Mouse (Mus musculus): ENCODE measurements at regions not wholly inside any gene's neighbourhood (a gene's known extent, or its start where the extent isn't known, plus 50 kb on each side); places are given as distances from the start of the nearest gene placed in this dataset.

DNA sequence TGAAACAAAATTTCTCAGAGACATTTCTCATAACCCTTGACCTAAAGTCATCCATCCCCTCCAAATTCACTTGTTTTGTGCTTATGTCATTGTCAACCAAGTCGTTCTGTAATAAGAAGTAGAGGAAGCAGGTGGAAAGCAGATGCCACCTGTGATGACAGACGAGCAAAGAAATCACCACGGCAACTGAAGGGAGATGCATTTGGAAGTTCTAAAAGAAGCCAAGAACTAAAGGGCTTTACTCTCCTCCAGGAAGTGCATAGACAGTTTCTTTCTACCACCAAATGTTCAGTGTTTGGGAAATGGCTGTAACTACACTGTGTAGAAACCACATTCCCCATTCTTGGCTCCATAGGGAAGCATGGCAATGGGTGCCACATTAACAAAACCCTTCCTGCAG lies 317.4 kb downstream of the Gm10184 start:
- no peak overlapping the region for H3K4me3 ChIP-seq (ENCODE audit: low read depth, low read length)
- H3K4me2 ChIP-seq (ENCODE audit: low read depth, low read length): no peak overlapping the region
- H3K27me3 ChIP-seq (ENCODE audit: control insufficient read depth, insufficient read depth, low read length): no peaks in the 10 kb centered on the region
- no peaks in the 10 kb centered on the region for H3K36me3 ChIP-seq (ENCODE audit: control insufficient read depth, insufficient read depth, low read length)
- WGBS: 81% methylated on average over 3 of the region's 3 CpGs
- no peak for ATAC-seq (ENCODE audit: low read depth)
- H3K9ac ChIP-seq (replicated peaks; ENCODE audit: low read depth, low read length): no peak overlapping the region
- no peaks in the 10 kb centered on the region for H3K9me3 ChIP-seq (ENCODE audit: control insufficient read depth, low read length)
- no peak overlapping the region for H3K27ac ChIP-seq (ENCODE audit: low read depth, low read length)
- H3K4me1 ChIP-seq (ENCODE audit: control insufficient read depth, insufficient read depth, low read length): no peaks in the 10 kb centered on the region

DNA sequence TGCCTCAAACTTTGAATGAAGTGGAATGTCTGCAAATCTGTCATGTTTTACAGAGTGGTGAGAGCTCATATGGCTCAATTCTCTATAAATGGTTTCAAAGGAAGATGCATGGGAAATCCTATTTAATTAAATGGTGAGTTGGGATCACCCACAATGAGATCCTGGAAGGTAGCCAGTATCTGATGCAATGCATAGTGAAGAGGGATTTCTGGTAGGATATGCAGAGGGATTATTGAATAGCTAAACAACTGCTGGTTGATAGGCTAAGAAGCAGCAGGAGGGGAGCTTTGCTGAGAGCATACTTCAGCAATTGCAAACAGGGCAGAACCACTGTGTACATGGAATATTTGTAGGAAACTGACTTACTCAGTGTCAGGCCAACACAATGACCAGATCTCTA lies 350.7 kb downstream of the Gm10184 start:
- no peak overlapping the region for H3K9ac ChIP-seq (replicated peaks; ENCODE audit: low read depth, low read length)
- no peaks in the 10 kb centered on the region for H3K36me3 ChIP-seq (ENCODE audit: control insufficient read depth, insufficient read depth, low read length)
- no peaks in the 10 kb centered on the region for H3K27me3 ChIP-seq (ENCODE audit: control insufficient read depth, insufficient read depth, low read length)
- H3K27ac ChIP-seq (ENCODE audit: low read depth, low read length): no peak overlapping the region
- H3K9me3 ChIP-seq (ENCODE audit: control insufficient read depth, low read length): no peaks in the 10 kb centered on the region
- ATAC-seq (ENCODE audit: low read depth): peak; percentile 65
- H3K4me3 ChIP-seq (ENCODE audit: low read depth, low read length): no peak overlapping the region
- no peaks in the 10 kb centered on the region for H3K4me1 ChIP-seq (ENCODE audit: control insufficient read depth, insufficient read depth, low read length)
- H3K4me2 ChIP-seq (ENCODE audit: low read depth, low read length): no peak overlapping the region

DNA sequence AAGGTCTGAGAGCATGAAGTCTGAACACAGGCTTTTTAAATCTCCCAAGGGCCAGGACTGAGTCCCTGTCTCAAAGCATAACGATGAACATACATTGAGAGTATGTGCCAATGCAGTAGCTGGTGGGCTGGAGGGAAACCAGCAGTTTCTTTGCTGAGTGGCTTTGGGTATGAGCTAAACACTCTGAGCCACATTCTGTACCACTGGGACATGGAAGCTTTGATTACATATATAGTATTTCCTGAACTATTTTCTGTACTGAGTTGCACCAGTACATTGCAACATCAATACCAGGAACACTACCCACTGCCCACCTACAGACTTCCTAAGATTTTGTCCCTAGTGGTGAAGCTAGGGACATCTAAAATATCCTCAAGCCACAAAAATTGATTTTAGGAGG lies 354.3 kb upstream of the Fshr start:
- H3K4me3 ChIP-seq (ENCODE audit: low read depth, low read length): no peak overlapping the region
- H3K27ac ChIP-seq (ENCODE audit: low read depth, low read length): no peak overlapping the region
- no peaks in the 10 kb centered on the region for H3K36me3 ChIP-seq (ENCODE audit: control insufficient read depth, insufficient read depth, low read length)
- 63% methylated on average over 1 of the region's 1 CpGs for WGBS
- peaks cover 3% of the 10 kb centered on the region; the same call in 1 of the 2 replicates for H3K4me1 ChIP-seq (ENCODE audit: control insufficient read depth, insufficient read depth, low read length)
- no peaks in the 10 kb centered on the region for H3K27me3 ChIP-seq (ENCODE audit: control insufficient read depth, insufficient read depth, low read length)
- H3K4me2 ChIP-seq (ENCODE audit: low read depth, low read length): no peak overlapping the region
- H3K9ac ChIP-seq (replicated peaks; ENCODE audit: low read depth, low read length): no peak overlapping the region
- no peaks in the 10 kb centered on the region for H3K9me3 ChIP-seq (ENCODE audit: control insufficient read depth, low read length)
- no peak for ATAC-seq (ENCODE audit: low read depth)

DNA sequence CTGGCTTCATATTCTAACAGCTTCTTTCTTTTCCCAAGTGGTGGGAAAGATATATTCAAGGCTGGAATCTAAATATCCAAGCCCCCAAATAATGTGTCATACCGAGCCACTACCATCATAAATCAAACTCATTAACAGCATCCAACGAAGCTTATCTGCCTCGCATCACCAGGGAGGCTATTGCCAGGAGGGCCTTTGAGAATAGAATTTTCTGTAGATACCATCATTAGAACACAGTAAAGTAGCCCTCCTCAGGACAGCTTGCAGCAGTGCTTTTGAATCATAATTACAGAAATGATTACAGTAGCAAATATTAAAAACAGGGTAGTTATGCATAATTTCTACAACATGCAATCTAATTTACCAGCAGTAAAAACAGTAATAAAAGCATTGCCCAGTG lies 353.1 kb upstream of the Fshr start:
- Histone ChIP-seq H3K4me2 (ENCODE audit: low read depth, low read length) (no peak overlapping the region), H3K4me1 (ENCODE audit: control insufficient read depth, insufficient read depth, low read length) (peaks cover 3% of the 10 kb centered on the region; the same call in 1 of the 2 replicates), H3K27ac (ENCODE audit: low read depth, low read length) (no peak overlapping the region), H3K9ac (replicated peaks; ENCODE audit: low read depth, low read length) (no peak overlapping the region), H3K4me3 (ENCODE audit: low read depth, low read length) (no peak overlapping the region), H3K36me3 (ENCODE audit: control insufficient read depth, insufficient read depth, low read length) (no peaks in the 10 kb centered on the region), H3K9me3 (ENCODE audit: control insufficient read depth, low read length) (no peaks in the 10 kb centered on the region), H3K27me3 (ENCODE audit: control insufficient read depth, insufficient read depth, low read length) (no peaks in the 10 kb centered on the region)
- WGBS: 23% methylated on average over 3 of the region's 3 CpGs
- peak; percentile 80 for ATAC-seq (ENCODE audit: low read depth)

DNA sequence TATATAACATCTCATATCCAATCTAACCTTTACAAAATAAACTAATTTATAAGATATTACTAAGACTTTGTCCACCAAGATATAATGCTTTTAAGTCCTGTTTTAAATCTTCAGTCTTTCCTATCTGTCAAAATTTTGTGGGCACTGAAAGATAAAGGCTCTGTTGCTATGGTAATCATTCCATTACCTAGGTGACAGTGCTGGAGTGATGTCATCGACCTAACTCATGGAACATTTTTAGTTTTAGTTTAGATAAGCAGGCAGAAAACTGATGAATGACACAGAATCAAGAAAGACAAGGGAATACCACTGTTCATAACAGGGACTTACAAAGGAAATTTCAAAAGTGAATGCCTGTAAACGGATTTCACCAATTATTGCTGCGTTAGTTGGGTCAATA lies 350.3 kb upstream of the Fshr start:
- Histone ChIP-seq H3K4me3 (ENCODE audit: low read depth, low read length) (no peak overlapping the region), H3K9ac (replicated peaks; ENCODE audit: low read depth, low read length) (no peak overlapping the region), H3K36me3 (ENCODE audit: control insufficient read depth, insufficient read depth, low read length) (no peaks in the 10 kb centered on the region), H3K4me2 (ENCODE audit: low read depth, low read length) (no peak overlapping the region), H3K27me3 (ENCODE audit: control insufficient read depth, insufficient read depth, low read length) (no peaks in the 10 kb centered on the region), H3K27ac (ENCODE audit: low read depth, low read length) (no peak overlapping the region), H3K4me1 (ENCODE audit: control insufficient read depth, insufficient read depth, low read length) (peaks cover 3% of the 10 kb centered on the region; the same call in 1 of the 2 replicates), H3K9me3 (ENCODE audit: control insufficient read depth, low read length) (no peaks in the 10 kb centered on the region)
- 81% methylated on average over 3 of the region's 3 CpGs for WGBS
- ATAC-seq (ENCODE audit: low read depth): no peak

DNA sequence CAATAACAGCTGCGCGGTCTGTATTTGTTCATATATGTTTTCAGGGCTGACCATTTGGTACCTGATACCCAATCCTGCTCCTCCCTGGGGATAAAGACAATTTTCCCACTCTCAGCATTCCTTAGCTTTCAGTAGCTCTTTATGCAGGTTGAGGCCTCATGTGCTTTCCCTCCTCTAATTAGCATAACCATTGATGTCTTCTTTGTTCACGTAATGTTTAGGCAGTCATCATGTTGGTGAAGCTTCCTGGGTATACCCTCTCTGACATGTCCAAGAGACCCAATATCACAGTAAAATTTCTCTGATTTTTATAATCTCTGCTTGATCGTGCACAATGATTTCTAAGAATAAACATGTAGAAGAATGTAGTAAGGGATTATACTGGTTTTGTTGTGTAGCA lies 321.4 kb upstream of the Fshr start:
- ATAC-seq (ENCODE audit: low read depth): no peak
- H3K27me3 ChIP-seq (ENCODE audit: control insufficient read depth, insufficient read depth, low read length): no peaks in the 10 kb centered on the region
- H3K9me3 ChIP-seq (ENCODE audit: control insufficient read depth, low read length): no peaks in the 10 kb centered on the region
- no peak overlapping the region for H3K27ac ChIP-seq (ENCODE audit: low read depth, low read length)
- WGBS: 74% methylated on average over 4 of the region's 4 CpGs
- no peaks in the 10 kb centered on the region for H3K4me1 ChIP-seq (ENCODE audit: control insufficient read depth, insufficient read depth, low read length)
- H3K9ac ChIP-seq (replicated peaks; ENCODE audit: low read depth, low read length): no peak overlapping the region
- H3K4me2 ChIP-seq (ENCODE audit: low read depth, low read length): no peak overlapping the region
- H3K36me3 ChIP-seq (ENCODE audit: control insufficient read depth, insufficient read depth, low read length): no peaks in the 10 kb centered on the region
- H3K4me3 ChIP-seq (ENCODE audit: low read depth, low read length): no peak overlapping the region

DNA sequence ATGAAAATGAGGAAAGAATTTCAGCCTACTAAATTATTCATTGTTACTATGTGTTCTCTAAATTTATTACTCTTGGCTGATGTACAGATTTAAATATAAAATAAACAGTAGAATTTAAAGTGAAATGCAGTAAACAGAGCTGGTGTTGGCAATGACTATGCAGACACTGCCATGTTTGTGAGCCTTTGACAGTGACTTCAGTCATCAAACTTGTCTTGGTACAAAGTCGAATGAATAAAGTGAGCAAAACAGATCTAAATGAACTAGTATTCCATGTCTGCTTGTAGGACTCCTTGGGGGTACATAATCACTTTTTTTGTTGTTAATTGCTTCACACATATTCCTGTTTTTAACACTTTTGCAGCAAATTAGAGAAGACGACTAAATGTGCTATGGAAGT lies 318.9 kb upstream of the Fshr start:
- Histone ChIP-seq H3K9ac (replicated peaks; ENCODE audit: low read depth, low read length) (no peak overlapping the region), H3K4me2 (ENCODE audit: low read depth, low read length) (no peak overlapping the region), H3K4me3 (ENCODE audit: low read depth, low read length) (no peak overlapping the region), H3K4me1 (ENCODE audit: control insufficient read depth, insufficient read depth, low read length) (no peaks in the 10 kb centered on the region), H3K27me3 (ENCODE audit: control insufficient read depth, insufficient read depth, low read length) (no peaks in the 10 kb centered on the region), H3K36me3 (ENCODE audit: control insufficient read depth, insufficient read depth, low read length) (no peaks in the 10 kb centered on the region), H3K9me3 (ENCODE audit: control insufficient read depth, low read length) (no peaks in the 10 kb centered on the region), H3K27ac (ENCODE audit: low read depth, low read length) (no peak overlapping the region)
- WGBS: 62% methylated on average over 2 of the region's 2 CpGs
- ATAC-seq (ENCODE audit: low read depth): no peak

DNA sequence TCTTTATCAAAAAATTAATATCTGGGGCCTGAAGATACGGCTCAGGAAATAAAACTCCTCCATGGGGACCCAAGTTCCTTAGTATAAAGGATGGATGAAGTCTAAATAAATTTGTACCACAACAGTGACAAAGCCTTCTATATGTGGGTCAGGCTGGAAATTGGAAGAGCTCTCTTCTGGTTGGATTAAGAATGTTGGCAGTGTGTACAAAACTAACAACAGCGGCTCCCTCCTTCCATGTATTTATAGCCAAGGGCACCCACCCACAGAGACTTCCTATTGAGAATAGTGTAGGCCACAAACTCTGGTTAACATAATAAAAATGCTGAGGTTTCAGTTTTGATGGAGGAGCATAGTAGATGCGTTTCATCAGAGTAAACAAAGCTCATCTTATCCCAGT lies 304.8 kb upstream of the Fshr start:
- Histone ChIP-seq H3K4me2 (ENCODE audit: low read depth, low read length) (no peak overlapping the region), H3K27ac (ENCODE audit: low read depth, low read length) (no peak overlapping the region), H3K36me3 (ENCODE audit: control insufficient read depth, insufficient read depth, low read length) (no peaks in the 10 kb centered on the region), H3K9ac (replicated peaks; ENCODE audit: low read depth, low read length) (no peak overlapping the region), H3K4me1 (ENCODE audit: control insufficient read depth, insufficient read depth, low read length) (no peaks in the 10 kb centered on the region), H3K4me3 (ENCODE audit: low read depth, low read length) (no peak overlapping the region), H3K27me3 (ENCODE audit: control insufficient read depth, insufficient read depth, low read length) (no peaks in the 10 kb centered on the region), H3K9me3 (ENCODE audit: control insufficient read depth, low read length) (no peaks in the 10 kb centered on the region)
- no peak for ATAC-seq (ENCODE audit: low read depth)
- 85% methylated on average over 3 of the region's 3 CpGs for WGBS

DNA sequence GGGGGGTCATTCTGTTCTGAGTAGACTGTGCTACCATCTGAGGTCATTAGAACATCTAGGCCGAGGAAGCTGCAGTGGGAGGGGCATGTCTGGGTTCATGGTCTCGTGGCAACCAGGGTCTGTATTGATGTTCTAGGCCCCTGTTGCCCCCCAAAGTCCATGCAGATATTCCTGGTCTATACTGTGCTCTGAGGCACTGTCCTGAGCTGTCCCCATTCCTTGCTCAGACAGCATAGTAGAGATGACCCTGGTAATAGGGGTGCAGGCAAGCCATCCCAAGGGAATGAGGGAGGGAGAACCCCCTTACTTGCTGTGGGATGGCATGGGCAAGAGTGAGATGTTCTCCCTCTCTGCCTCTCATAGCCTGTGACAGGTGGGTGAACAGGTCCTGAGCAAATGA lies 293.1 kb upstream of the Fshr start:
- Histone ChIP-seq H3K36me3 (ENCODE audit: control insufficient read depth, insufficient read depth, low read length) (no peaks in the 10 kb centered on the region), H3K27ac (ENCODE audit: low read depth, low read length) (no peak overlapping the region), H3K4me1 (ENCODE audit: control insufficient read depth, insufficient read depth, low read length) (no peaks in the 10 kb centered on the region), H3K9me3 (ENCODE audit: control insufficient read depth, low read length) (no peaks in the 10 kb centered on the region), H3K9ac (replicated peaks; ENCODE audit: low read depth, low read length) (no peak overlapping the region), H3K4me3 (ENCODE audit: low read depth, low read length) (no peak overlapping the region), H3K4me2 (ENCODE audit: low read depth, low read length) (no peak overlapping the region), H3K27me3 (ENCODE audit: control insufficient read depth, insufficient read depth, low read length) (no peaks in the 10 kb centered on the region)
- no peak for ATAC-seq (ENCODE audit: low read depth)
- WGBS: 64% methylated on average over 2 of the region's 2 CpGs

DNA sequence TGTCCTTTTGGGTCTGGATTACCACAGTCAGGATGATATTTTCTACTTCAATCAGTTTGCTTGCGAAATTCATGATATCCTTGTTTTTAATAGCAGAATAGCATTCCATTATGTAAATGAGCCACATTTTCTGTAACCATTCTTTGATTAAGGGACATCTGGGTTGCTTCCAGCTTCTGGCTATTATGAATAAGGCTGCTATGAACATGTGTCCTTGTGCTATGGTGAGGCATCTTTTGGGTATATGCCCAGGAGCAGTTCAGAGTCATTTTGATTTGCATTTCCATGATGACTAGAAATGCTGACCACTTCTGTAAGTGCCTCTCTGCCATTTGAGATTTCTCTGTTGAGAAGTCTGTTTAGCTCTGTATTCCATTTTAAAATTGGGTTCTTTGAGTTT lies 266.0 kb upstream of the Fshr start:
- Histone ChIP-seq H3K36me3 (ENCODE audit: control insufficient read depth, insufficient read depth, low read length) (no peaks in the 10 kb centered on the region), H3K4me2 (ENCODE audit: low read depth, low read length) (no peak overlapping the region), H3K27me3 (ENCODE audit: control insufficient read depth, insufficient read depth, low read length) (no peaks in the 10 kb centered on the region), H3K9me3 (ENCODE audit: control insufficient read depth, low read length) (no peaks in the 10 kb centered on the region), H3K4me3 (ENCODE audit: low read depth, low read length) (no peak overlapping the region), H3K4me1 (ENCODE audit: control insufficient read depth, insufficient read depth, low read length) (no peaks in the 10 kb centered on the region), H3K9ac (replicated peaks; ENCODE audit: low read depth, low read length) (no peak overlapping the region), H3K27ac (ENCODE audit: low read depth, low read length) (no peak overlapping the region)
- WGBS: 93% methylated on average over 1 of the region's 1 CpGs
- no peak for ATAC-seq (ENCODE audit: low read depth)

Data from neural tube, embryonic 14.5 days (tissue).